Mouse (Mus musculus): ENCODE measurements around the gene Tspo. TPM values are rescaled to one million over a fixed set of nuclear protein-coding genes. Genes with fewer than 3 reads are reported as not detected.

The Tspo gene
- polyA plus RNA-seq, 1 experiment from 2014 or later: 118 TPM

- H3K27ac ChIP-seq: no peak overlapping the region
- H3K27me3 ChIP-seq (replicated peaks): no peaks in the 10 kb centered on the region
- H3K4me2 ChIP-seq: no peak overlapping the region
- no peak for ATAC-seq (ENCODE audit: insufficient read depth, low FRiP score, low read depth)
- no peak overlapping the region for H3K9ac ChIP-seq
- no peak overlapping the region for H3K4me3 ChIP-seq (replicated peaks)
- H3K4me1 ChIP-seq: no peaks in the 10 kb centered on the region
- no peaks in the 10 kb centered on the region for H3K9me3 ChIP-seq
- WGBS: 63% methylated on average over 2 of the region's 2 CpGs
- H3K36me3 ChIP-seq: peaks cover 12% of the 10 kb centered on the region; the same call in 1 of the 2 replicates
These were observed 7.2 kb downstream of the Tspo start for GRCm38 (mm10) chr15:83570641-83571040.

- no peak for ATAC-seq (ENCODE audit: insufficient read depth, low FRiP score, low read depth)
- WGBS: 81% methylated on average over 5 of the region's 5 CpGs
- no peaks in the 10 kb centered on the region for H3K27me3 ChIP-seq (replicated peaks)
- H3K9me3 ChIP-seq: no peaks in the 10 kb centered on the region
- H3K27ac ChIP-seq: no peak overlapping the region
- no peak overlapping the region for H3K9ac ChIP-seq
- H3K4me1 ChIP-seq: no peaks in the 10 kb centered on the region
- no peak overlapping the region for H3K4me3 ChIP-seq (replicated peaks)
- no peak overlapping the region for H3K4me2 ChIP-seq
- peaks cover 18% of the 10 kb centered on the region for H3K36me3 ChIP-seq
These were observed 8.2 kb downstream of the Tspo start for GRCm38 (mm10) chr15:83571636-83572035.

GRCm38 (mm10) chr15:83572132-83572531 is 8.7 kb downstream of the Tspo start:
- WGBS: 85% methylated on average over 4 of the region's 4 CpGs
- Histone ChIP-seq H3K9ac (no peak overlapping the region), H3K4me1 (no peaks in the 10 kb centered on the region)

DNA sequence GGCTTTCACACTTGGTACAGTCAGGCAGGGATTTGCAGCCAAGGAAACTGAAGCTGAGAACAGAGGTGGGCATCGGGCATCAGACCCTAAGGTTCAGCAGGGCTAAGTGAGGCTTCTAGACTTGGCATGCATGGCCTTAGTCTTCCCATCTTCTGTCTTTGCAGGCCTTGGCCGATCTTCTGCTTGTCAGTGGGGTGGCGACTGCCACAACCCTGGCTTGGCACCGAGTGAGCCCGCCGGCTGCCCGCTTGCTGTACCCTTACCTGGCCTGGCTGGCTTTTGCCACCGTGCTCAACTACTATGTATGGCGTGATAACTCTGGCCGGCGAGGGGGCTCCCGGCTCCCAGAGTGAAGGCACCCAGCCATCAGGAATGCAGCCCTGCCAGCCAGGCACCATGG is 10.2 kb downstream of the Tspo start:
- Histone ChIP-seq H3K4me2 (no peak overlapping the region), H3K27ac (no peak overlapping the region), H3K9ac (no peak overlapping the region), H3K9me3 (no peaks in the 10 kb centered on the region), H3K4me1 (no peaks in the 10 kb centered on the region), H3K4me3 (replicated peaks) (no peak overlapping the region), H3K36me3 (peaks cover 34% of the 10 kb centered on the region), H3K27me3 (replicated peaks) (no peaks in the 10 kb centered on the region)
- WGBS: 94% methylated on average over 12 of the region's 12 CpGs
- ATAC-seq (ENCODE audit: insufficient read depth, low FRiP score, low read depth): no peak

More at GRCm38 (mm10) chr15:83572132-83572531, 8.7 kb downstream of the Tspo start:
- Histone ChIP-seq H3K36me3 (peaks cover 22% of the 10 kb centered on the region), H3K9me3 (no peaks in the 10 kb centered on the region), H3K27me3 (replicated peaks) (no peaks in the 10 kb centered on the region), H3K4me2 (no peak overlapping the region), H3K4me3 (replicated peaks) (no peak overlapping the region), H3K27ac (no peak overlapping the region)
- ATAC-seq (ENCODE audit: insufficient read depth, low FRiP score, low read depth): no peak

- H3K27ac ChIP-seq: no peak overlapping the region
- H3K4me1 ChIP-seq: no peaks in the 10 kb centered on the region
- H3K27me3 ChIP-seq (replicated peaks): no peaks in the 10 kb centered on the region
- no peak overlapping the region for H3K4me3 ChIP-seq (replicated peaks)
- H3K9ac ChIP-seq: no peak overlapping the region
- H3K36me3 ChIP-seq: peaks cover 44% of the 10 kb centered on the region
- ATAC-seq (ENCODE audit: insufficient read depth, low FRiP score, low read depth): peak; percentile 24; the same call in 1 of the 2 replicates
- H3K9me3 ChIP-seq: no peaks in the 10 kb centered on the region
- H3K4me2 ChIP-seq: no peak overlapping the region
- 71% methylated on average over 6 of the region's 6 CpGs for WGBS
These were observed 11.4 kb downstream of the Tspo start for GRCm38 (mm10) chr15:83574731-83575351.

GRCm38 (mm10) chr15:83575543-83575942 is 12.2 kb downstream of the Tspo start:
- H3K36me3 ChIP-seq: peaks cover 50% of the 10 kb centered on the region
- no peak overlapping the region for H3K4me2 ChIP-seq
- H3K27me3 ChIP-seq (replicated peaks): no peaks in the 10 kb centered on the region
- H3K9me3 ChIP-seq: no peaks in the 10 kb centered on the region
- H3K27ac ChIP-seq: no peak overlapping the region
- no peak overlapping the region for H3K4me3 ChIP-seq (replicated peaks)
- 94% methylated on average over 8 of the region's 8 CpGs for WGBS
- ATAC-seq (ENCODE audit: insufficient read depth, low FRiP score, low read depth): no peak
- H3K4me1 ChIP-seq: no peaks in the 10 kb centered on the region
- H3K9ac ChIP-seq: no peak overlapping the region

DNA sequence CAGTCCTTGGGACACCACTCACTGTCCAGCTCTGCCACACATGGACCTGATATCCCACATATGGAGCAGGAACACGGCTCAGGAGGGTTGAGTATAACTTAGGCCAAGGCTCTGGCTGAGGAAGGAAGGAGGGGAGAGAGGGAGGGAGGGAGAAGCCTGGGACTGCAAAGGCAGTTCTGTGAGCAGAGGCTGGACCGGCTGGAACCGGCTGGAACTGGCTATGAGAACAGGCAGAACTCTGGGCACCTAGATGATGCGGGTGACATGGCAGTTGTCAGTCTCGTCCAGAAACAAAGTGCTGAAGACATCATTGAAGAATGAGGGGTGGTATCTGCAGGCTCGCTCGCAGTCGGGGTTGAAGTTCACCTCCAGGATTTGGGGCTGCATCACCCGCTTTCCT is 13.3 kb downstream of the Tspo start:
- Histone ChIP-seq H3K4me2 (no peak overlapping the region), H3K27ac (no peak overlapping the region), H3K36me3 (peaks cover 60% of the 10 kb centered on the region), H3K9me3 (no peaks in the 10 kb centered on the region), H3K4me1 (no peaks in the 10 kb centered on the region), H3K9ac (no peak overlapping the region), H3K4me3 (replicated peaks) (no peak overlapping the region), H3K27me3 (replicated peaks) (no peaks in the 10 kb centered on the region)
- no peak for ATAC-seq (ENCODE audit: insufficient read depth, low FRiP score, low read depth)
- WGBS: 91% methylated on average over 9 of the region's 9 CpGs

DNA sequence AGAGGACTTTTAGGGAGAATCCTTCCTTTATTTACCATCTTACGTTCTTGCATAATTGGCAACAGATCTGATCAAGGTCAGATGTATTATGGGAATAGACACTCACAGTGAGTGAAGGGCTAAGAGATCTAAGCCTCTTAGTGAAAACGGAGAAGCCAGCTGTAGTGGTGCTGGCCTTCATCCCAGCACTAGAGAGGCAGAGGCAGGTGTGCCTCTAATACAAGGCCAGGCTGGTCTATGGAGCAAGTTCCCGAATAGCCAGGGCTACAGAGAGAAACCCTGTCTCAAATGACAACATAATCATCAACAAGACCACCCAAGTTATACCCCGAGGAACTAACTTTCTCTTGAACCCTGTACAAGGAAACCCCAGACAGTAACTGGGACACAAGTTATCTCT is 19.5 kb downstream of the Tspo start:
- peaks cover 63% of the 10 kb centered on the region for H3K36me3 ChIP-seq
- no peak overlapping the region for H3K4me3 ChIP-seq (replicated peaks)
- no peaks in the 10 kb centered on the region for H3K27me3 ChIP-seq (replicated peaks)
- WGBS: 81% methylated on average over 4 of the region's 4 CpGs
- no peak overlapping the region for H3K27ac ChIP-seq
- no peak overlapping the region for H3K4me2 ChIP-seq
- no peak for ATAC-seq (ENCODE audit: insufficient read depth, low FRiP score, low read depth)
- H3K9ac ChIP-seq: no peak overlapping the region
- no peaks in the 10 kb centered on the region for H3K9me3 ChIP-seq
- H3K4me1 ChIP-seq: no peaks in the 10 kb centered on the region

GRCm38 (mm10) chr15:83583419-83584156 is 20.2 kb downstream of the Tspo start:
- peak; percentile 68; the same call in 1 of the 2 replicates for ATAC-seq (ENCODE audit: insufficient read depth, low FRiP score, low read depth)
- H3K4me2 ChIP-seq: no peak overlapping the region
- 71% methylated on average over 8 of the region's 8 CpGs for WGBS
- H3K27me3 ChIP-seq (replicated peaks): no peaks in the 10 kb centered on the region
- no peaks in the 10 kb centered on the region for H3K9me3 ChIP-seq
- H3K9ac ChIP-seq: no peak overlapping the region
- H3K36me3 ChIP-seq: peaks cover 58% of the 10 kb centered on the region
- no peak overlapping the region for H3K27ac ChIP-seq
- H3K4me3 ChIP-seq (replicated peaks): no peak overlapping the region
- no peaks in the 10 kb centered on the region for H3K4me1 ChIP-seq

DNA sequence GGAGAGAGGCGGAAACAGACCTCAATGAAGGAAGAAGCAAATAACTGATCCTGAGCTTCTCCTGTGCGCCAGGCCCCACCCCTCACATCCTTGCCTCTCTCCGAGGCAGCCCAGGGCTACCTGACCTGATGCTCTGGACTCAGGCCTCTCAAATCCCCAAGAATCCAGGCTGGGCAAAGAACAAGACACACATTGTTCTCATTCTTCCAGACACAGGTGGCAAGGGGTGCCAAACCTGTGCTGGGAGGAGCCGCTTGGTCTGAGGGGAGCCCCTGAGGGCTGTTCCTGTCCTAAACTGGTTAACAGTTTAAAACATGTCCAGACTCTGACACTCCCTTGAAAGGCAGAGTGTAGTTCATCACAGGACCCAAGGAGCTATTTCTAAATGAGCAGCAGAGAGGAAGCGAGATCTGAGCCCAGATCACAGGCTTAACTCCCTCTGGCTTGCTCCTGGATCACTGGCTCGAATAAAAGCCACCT is 21.4 kb downstream of the Tspo start:
- Histone ChIP-seq H3K27ac (no peak overlapping the region), H3K36me3 (peaks cover 48% of the 10 kb centered on the region), H3K4me2 (no peak overlapping the region), H3K4me3 (replicated peaks) (no peak overlapping the region), H3K4me1 (no peaks in the 10 kb centered on the region), H3K9me3 (no peaks in the 10 kb centered on the region), H3K9ac (no peak overlapping the region), H3K27me3 (replicated peaks) (no peaks in the 10 kb centered on the region)
- ATAC-seq (ENCODE audit: insufficient read depth, low FRiP score, low read depth): no peak
- 86% methylated on average over 6 of the region's 6 CpGs for WGBS

GRCm38 (mm10) chr15:83590841-83591240 is 27.4 kb downstream of the Tspo start:
- Histone ChIP-seq H3K4me1 (peaks cover 22% of the 10 kb centered on the region), H3K27ac (no peak overlapping the region), H3K36me3 (peaks cover 15% of the 10 kb centered on the region), H3K4me3 (replicated peaks) (no peak overlapping the region), H3K9me3 (no peaks in the 10 kb centered on the region), H3K4me2 (no peak overlapping the region), H3K9ac (no peak overlapping the region), H3K27me3 (replicated peaks) (no peaks in the 10 kb centered on the region)
- 93% methylated on average over 4 of the region's 4 CpGs for WGBS
- no peak for ATAC-seq (ENCODE audit: insufficient read depth, low FRiP score, low read depth)

DNA sequence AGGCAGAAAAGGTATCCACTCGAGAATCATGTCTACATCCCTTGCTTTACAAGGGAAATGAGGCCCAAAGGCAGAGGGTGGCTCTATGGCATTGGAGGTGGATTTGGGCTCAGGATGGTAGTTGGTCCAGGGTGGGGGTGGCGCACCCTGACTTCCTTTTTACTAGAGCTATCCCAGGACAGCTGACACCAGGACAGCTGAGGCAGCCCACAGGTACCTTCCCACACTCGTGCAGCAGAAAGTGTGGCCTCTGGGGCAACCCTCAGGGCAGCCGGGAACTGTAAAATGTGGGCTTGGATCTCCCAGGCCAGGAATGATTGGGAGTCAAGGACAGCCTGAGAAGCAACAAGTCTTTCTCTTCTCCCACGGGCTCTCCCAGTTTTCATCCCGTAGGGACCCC is 28.4 kb downstream of the Tspo start:
- no peaks in the 10 kb centered on the region for H3K27me3 ChIP-seq (replicated peaks)
- H3K36me3 ChIP-seq: peaks cover 6% of the 10 kb centered on the region
- 76% methylated on average over 6 of the region's 6 CpGs for WGBS
- peaks cover 22% of the 10 kb centered on the region for H3K4me1 ChIP-seq
- no peak overlapping the region for H3K9ac ChIP-seq
- ATAC-seq (ENCODE audit: insufficient read depth, low FRiP score, low read depth): no peak
- no peaks in the 10 kb centered on the region for H3K9me3 ChIP-seq
- peak overlapping the region; percentile 78; the same call in 1 of the 2 replicates for H3K27ac ChIP-seq
- no peak overlapping the region for H3K4me3 ChIP-seq (replicated peaks)
- no peak overlapping the region for H3K4me2 ChIP-seq

All from stomach, embryonic 15.5 days (tissue).